Mouse (Mus musculus) kidney, postnatal 14 days (tissue): ENCODE results near the gene Inhbe.
"Not testable (repeated sequence)": the region's sequence is repeated elsewhere in the genome, so short reads cannot be mapped to it uniquely, and the experiment has no call there.

Experiments used
- DNase-seq: peaks from one replicate; pipeline ENCODE4 v3.0.0; 2022; ENCODE audit warnings: mixed read lengths

Gene Inhbe

DNA sequence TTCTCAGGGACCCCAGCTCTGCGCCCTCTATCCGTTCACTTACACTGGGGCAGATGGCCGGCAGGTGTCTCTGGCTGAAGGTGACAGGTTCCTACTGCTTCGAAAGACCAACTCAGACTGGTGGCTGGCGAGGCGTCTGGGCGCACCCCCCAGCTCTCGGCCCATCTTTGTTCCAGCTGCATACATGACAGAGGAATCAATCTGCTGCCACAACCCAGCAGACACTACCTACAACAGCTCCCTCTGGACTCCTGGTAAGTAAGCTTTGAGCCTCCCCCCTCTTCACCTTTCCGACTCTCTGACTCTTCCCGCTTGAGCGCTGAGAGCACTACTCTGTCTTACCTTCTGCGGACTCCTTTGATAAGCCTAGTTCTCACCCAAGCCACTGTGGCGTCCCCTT lies 32.0 kb downstream of the Inhbe start:
- no peak for DNase-seq

- no peak for DNase-seq
These were observed 32.6 kb downstream of the Inhbe start, which contains the start of gene Arhgap9 for GRCm38 (mm10) chr10:127321621-127322020. TSS of gene Arhgap9 (plus strand) at chr10:127321964.

GRCm38 (mm10) chr10:127319969-127320368 lies 34.2 kb downstream of the Inhbe start:
- DNase-seq = no peak

- no peak for DNase-seq
These were observed 36.2 kb downstream of the Inhbe start for GRCm38 (mm10) chr10:127318009-127318408.

DNA sequence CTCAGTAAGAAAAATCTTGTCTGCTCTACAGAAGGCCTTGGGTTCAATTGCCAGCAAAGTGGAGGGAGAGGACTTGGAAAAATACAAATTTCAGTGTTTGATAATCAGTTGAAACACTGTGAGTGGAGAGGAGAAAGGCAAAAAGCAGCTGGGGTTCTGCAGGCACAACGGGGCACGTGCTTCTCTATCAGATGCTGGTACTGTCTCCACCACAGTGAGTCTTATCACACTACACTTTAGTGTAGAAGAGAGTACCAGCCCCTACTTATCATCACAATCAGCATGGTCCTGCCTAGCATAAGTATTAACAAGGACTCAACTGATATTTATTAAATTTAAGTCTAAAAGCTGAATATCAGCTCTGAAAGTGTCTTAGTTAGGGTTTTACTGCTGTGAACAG lies 36.9 kb downstream of the Inhbe start:
- no peak for DNase-seq

DNA sequence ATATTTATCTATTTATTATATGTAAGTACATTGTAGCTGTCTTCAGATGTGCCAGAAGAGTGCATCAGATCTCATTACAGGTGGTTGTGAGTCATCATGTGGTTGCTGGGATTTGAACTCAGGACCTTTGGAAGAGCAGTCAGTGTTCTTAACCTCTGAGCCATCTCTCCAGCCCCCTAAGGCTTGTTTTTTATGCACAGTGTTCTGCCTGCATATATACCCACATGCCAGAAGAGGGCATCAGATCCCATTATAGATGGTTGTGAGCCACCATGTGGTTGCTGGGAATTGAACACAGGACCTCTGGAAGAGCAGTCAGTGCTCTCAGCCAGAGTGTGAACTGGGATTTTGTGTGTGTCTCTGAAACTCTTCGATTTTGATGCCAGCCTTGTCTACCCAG lies 39.3 kb downstream of the Inhbe start:
- DNase-seq = not testable (repeated sequence)

DNA sequence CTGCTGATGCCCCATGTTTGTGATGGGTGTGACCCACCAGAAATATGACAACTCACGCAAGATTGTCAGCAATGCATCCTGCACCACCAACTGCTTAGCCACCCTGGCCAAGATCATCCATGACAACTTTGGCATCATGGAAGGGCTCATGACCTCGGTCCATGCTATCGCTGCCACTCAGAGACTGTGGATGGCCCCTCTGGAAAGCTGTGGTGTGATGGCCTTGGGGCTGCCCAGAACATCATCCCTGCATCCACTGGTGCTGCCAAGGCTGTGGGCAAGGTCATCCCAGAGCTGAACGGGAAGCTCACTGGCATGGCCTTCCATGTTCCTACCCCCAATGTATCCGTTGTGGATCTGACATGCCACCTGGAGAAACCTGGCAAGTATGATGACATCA lies 40.7 kb downstream of the Inhbe start:
- DNase-seq = not testable (repeated sequence)

DNA sequence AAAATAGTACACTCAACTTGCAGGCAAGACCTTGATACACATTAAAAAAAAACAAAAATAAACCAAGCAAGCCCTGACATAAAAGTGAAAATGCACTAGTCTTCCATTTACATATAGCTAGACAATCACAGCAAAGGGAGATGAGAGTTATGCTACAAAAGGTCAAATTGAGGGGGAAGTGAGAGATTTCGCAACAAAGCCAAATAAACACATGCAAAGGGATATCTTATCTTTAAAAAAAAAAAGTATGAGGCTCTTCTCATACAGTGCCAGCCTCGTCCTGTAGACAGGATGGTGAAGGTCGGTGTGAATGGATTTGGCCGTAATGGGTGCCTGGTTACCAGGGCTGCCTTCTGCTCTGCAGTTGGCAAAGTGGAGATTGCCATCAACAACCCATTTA lies 41.4 kb downstream of the Inhbe start:
- no peak for DNase-seq

DNA sequence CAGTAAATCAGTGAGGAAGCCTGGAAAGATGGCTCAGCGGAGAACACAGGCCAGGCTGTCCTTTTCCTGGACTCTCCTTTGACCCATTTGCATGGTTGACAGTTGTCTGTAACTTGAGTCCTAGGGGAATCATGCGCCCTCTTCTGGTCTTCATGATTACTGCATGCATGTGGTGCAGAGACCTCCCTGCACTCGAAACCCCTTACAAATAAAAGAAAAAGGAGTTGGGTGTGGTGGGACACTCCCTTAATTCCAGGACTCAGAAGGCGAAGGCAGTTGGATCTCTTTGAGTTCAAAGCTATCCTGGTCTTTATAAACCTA lies 41.9 kb downstream of the Inhbe start:
- DNase-seq = peak; percentile 86

DNA sequence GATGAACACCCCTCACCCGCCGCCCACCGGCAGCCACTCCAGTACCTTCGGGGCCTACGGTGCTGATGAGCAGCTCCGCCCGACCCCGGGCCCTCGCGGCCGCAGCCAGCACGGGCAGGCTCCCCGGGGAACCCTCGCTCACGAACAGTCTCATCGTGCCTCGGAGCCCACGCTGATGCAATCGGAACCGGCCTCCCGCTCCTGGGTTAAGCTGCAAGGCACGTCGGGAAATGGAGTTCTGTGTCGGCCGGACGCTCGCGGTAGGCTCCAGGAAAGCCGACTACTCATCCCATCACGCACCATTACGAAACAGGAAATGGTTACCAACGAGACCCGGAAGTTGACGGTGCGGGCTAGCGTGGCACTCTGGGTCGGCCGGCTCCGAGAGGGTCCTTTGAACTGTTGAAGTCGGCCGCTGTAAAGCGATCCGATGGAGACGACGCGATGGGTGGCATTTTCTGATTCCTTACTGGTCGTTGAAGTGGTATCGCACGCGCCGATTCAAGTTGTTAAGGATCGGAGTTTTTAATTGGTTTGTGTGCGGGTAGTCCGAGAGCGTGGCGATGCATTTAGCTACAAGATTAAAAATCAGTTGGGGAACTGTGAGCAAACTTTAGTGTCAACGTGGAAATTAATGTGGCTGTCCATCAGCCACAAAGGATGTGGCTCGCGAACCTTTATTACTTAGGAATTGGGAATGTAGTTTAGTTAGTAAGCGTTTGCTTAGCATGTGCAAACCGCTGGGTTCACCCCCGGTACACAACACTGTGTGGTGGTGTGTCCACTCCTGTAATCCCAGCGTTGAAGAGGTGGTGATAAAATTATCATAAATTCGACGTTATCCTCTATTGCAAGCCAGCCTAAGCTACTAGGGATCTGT lies 42.5 kb downstream of the Inhbe start, which contains the start of gene Mars:
TSS of gene Mars (minus strand) at position 311 of the 880 bp plus-strand sequence.
- peak; percentile 96 for DNase-seq

GRCm38 (mm10) chr10:127310523-127311475 lies 43.4 kb downstream of the Inhbe start:
- no peak for DNase-seq

DNA sequence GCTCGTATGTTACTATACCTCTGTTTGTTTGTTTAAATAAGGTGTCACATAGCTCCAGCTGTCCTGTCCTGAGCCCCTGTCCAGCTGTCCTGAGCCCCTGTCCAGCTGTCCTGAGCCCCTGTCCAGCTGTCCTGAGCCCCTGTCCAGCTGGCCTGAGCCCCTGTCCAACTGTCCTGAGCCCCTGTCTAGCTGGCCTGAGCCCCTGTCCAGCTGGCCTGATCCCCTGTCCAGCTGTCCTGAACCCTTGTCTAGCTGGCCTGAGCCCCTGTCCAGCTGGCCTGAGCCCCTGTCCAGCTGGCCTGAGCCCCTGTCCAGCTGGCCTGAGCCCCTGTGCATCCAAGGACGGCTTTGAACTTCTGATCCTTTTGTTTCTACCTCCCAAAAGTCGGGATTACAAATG lies 45.0 kb downstream of the Inhbe start:
- not testable (repeated sequence) for DNase-seq

DNA sequence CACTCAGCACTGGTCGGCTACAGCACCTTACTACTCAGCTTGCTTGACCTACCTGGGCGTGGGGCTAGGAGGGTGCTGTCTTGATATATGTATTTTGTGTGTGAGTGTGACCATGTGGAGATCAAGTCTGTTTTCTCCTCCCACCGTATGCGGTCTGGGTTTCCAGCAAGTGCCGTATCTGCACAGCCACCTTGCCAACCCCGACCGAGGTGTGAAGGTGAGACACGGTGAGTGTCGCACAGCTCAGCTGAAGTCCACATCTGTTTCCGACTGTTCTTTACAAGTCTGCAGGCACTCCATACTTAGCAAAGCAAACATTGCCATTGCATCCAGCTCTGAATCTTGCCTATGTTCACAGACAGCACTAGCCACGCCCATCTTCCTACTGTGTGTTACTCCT lies 51.1 kb downstream of the Inhbe start:
- no peak for DNase-seq

- no peak for DNase-seq
These were observed 53.9 kb downstream of the Inhbe start for GRCm38 (mm10) chr10:127300361-127300760.
